Mouse (Mus musculus) fibroblast of lung, adult 2 months (primary cell): ENCODE measurements around the gene Pigt.
A peak's percentile ranks its signal among the peaks of the same experiment; 100 is the strongest.

Source experiments
- DNase-seq: peaks from one replicate; pipeline ENCODE4 v3.0.0-alpha.2; 2011; ENCODE audit warnings: low read depth

Pigt gene

DNA sequence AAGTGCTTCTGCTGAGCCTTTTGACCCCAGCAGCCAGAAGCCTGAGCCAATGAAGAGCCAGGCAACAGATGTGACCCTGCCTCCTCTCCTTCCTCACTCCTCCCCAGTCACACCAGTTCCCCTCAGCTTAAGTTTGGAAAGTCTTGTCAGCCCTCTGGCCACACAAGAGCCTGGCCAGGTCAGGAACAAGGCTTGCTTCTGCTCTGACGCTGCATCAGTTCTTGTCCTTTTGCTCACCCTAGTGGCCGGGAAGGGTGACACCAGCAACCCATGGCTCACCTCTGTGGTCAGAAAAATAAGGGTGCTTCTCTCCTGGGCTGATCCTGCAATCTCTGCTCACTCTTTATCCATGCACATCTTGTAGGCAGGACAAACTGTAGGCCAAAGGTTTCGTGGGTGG is 23.5 kb downstream of the Pigt start:
- DNase-seq: no peak

- DNase-seq: peak; percentile 83
Observed at GRCm38 (mm10) chr2:164521841-164522240, 24.5 kb downstream of the Pigt start.

GRCm38 (mm10) chr2:164522280-164522679 is 25.0 kb downstream of the Pigt start:
- no peak for DNase-seq

- no peak for DNase-seq
Observed at GRCm38 (mm10) chr2:164523301-164523773, 26.0 kb downstream of the Pigt start.

DNA sequence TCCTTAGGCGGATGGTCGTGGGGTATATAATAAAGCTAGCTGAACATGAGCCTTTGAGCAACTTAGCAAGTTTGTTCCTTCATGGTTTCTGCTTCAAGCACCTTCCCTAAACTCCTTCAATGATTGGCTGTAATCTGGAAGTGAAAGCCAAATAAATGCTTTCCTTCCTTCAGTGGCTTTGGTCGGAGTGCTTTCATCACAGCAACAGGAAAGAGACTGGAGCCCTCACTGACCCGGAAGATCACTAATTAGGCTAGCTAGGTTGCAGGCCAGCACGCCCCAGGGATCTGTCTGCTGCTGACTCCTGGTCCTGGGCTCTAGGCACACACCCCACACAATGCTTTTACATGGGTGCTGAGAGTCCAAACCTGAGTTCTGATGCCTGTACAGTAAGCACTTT is 31.2 kb downstream of the Pigt start:
- no peak for DNase-seq

DNA sequence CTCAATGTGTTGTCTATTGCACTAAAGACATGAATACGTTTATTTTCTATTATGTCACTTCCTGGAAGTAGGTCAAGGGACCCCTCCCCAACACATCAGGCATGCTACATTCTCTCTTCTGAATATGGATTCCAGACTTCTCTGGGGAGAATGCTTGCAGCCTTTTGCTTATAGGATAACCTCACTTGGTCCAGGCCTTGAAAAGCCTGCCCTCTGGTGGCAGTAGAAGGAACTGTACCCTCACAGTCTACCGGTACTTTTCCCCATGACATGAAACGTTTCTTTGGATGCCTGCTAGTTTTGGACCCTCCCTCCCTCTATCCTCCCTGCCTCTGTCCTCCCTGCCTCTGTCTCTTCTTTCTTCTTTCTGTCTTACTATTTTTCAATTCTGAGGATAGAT is 33.8 kb downstream of the Pigt start:
- DNase-seq: no peak

DNA sequence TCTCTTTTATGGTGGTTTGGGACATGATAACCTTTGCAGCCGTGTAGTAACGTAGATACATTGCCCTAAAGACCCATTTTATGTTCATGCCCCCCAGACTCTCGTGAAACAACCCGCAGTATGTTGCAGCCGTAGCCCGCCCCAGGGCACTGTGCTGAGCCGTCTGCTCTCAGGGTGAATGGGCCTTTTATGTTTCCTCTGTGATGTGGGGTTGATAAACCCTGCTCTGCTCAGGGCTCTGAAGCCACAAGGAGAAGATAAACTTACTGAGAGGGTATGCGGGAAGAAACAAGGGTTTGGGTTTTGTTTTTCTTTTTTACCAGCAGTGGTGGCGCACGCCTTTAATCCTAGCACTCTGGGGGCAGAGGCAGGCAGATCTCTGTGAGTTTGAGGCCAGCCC is 37.0 kb downstream of the Pigt start:
- no peak for DNase-seq

- no peak for DNase-seq
Observed at GRCm38 (mm10) chr2:164537003-164537402, 39.7 kb downstream of the Pigt start.

DNA sequence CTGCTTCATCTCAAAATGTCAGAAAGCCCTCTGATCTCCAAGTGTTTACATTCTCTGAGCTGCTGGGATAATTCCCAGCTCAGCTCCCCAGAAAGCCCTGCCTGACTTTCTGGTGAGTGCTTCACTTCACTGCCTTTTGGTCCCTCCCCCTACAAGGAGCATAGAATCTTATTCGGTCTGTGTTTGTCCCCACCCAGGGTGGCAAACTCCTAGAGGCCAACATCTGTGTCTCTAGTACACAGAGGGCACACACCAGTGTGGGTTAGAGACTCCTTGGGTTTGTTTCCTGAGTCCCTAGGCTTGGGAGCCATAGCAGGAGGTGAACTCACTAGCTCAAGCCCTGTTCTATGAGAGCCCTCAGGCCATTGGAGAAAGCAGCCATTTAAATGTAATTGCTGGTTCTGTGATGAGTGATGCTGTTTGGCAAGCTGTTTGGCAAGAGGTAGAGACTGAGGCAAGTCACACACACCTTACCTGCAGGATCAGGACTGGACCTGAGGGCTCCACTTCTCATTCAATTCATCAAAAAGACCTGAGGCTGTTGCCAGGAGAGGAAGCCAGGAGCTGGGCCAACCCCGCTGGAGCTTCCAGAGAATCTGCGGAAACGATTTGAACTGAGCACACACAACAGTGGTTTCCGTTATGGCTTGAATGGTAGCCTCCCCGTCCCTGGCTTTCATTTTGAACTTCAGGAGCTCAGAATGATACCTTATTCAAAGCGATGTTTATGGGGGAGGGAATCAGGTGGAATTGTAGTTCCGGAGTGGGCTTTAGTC is 43.5 kb downstream of the Pigt start:
- DNase-seq: no peak

GRCm38 (mm10) chr2:164542132-164542531 is 44.8 kb downstream of the Pigt start:
- no peak for DNase-seq

- no peak for DNase-seq
Observed at GRCm38 (mm10) chr2:164542598-164542997, 45.3 kb downstream of the Pigt start.

- peak; percentile 59 for DNase-seq
Observed at GRCm38 (mm10) chr2:164543745-164544144, 46.4 kb downstream of the Pigt start.

GRCm38 (mm10) chr2:164544454-164545097 is 47.3 kb downstream of the Pigt start:
- no peak for DNase-seq

GRCm38 (mm10) chr2:164549338-164549737 is 52.0 kb downstream of the Pigt start:
- DNase-seq: peak; percentile 51

GRCm38 (mm10) chr2:164549963-164550894 is 52.9 kb downstream of the Pigt start:
- DNase-seq: no peak

DNA sequence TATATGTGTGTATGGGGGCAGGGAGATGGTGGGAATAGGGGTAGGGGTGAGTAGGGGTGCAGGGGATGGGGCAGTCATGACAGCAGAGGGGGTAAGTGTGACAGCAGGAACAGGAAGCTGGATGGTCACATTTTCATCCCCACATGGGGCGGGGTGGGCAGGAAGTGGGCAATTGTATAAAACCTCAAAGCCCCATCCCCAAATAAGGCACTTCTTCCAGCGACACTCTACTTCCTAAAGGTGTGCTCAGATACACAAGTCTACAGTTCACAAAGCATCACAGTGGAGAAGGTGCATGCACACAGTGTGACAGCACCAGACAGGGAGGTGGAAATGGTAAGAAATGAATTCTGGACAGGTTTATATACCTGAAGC is 53.6 kb downstream of the Pigt start:
- DNase-seq: no peak

- DNase-seq: no peak
Observed at GRCm38 (mm10) chr2:164551502-164551901, 54.2 kb downstream of the Pigt start.
